Mouse (Mus musculus): Measurements from ENCODE around the gene Map7d1. TPM values are rescaled to one million over a fixed set of nuclear protein-coding genes. Genes with fewer than 3 reads are reported as not detected.
A peak's percentile ranks its signal among the peaks of the same experiment; 100 is the strongest.

The Map7d1 gene
- polyA plus RNA-seq, 1 experiment from 2014 or later: 34.7 TPM

DNA sequence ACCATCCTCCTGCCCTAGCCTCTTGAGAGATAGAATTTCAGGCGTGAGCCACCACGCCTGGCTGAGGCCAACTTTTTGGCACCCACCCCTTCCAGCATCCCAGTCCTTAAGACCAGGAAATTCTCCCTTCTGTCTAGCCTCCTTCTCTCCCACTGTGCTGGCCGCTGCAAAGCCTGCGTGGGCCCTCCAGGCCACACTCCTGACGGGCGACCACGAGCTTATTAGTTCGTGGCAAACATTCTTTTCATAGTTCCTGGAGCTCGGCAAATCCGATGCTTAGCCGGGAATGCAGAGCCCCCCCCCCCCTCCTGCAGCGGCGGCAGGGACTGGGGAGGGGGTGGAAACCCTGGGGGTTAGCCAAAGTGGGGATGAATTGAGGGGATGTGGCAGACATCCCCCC, 35.1 kb upstream of the Map7d1 start:
- no peak overlapping the region for H3K4me2 ChIP-seq (ENCODE audit: low read depth, low read length)
- H3K4me3 ChIP-seq (ENCODE audit: low read length): no peak overlapping the region
- ATAC-seq (replicated peaks; ENCODE audit: extremely low read depth, insufficient read depth, low FRiP score): no peak
- WGBS: 20% methylated on average over 13 of the region's 13 CpGs
- H3K9me3 ChIP-seq (replicated peaks; ENCODE audit: control insufficient read depth, low read length): no peaks in the 10 kb centered on the region; the same call in 1 of the 2 replicates
- no peak overlapping the region for H3K27ac ChIP-seq (ENCODE audit: low read length)
- peaks cover 43% of the 10 kb centered on the region for H3K27me3 ChIP-seq (ENCODE audit: control insufficient read depth, insufficient read depth, low read length)
- peaks cover 3% of the 10 kb centered on the region; the same call in 1 of the 2 replicates for H3K4me1 ChIP-seq (ENCODE audit: control insufficient read depth, insufficient read depth, low read length)
- H3K36me3 ChIP-seq (ENCODE audit: control insufficient read depth, insufficient read depth): no peaks in the 10 kb centered on the region
- H3K9ac ChIP-seq (ENCODE audit: low read length): no peak overlapping the region

DNA sequence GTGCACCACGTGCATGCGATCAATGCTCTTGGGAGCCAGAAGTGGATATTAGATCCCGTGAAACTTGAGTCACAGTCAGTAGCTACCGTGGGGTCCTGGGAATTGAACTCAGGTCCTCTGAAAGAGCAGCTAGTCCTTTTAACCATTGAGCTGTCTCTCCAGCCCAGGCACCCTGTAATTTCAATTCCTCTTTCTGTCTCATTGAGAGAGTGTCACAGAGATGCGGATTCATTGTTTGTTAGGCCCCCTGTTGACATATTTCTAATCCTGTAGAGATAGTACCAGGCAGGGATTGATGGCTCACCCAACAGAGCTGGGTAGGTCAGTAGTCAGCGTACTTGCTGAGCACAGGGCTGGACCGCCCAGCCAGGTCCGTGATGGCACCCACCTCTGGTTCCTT, 34.2 kb upstream of the Map7d1 start:
- 84% methylated on average over 8 of the region's 8 CpGs for WGBS
- Histone ChIP-seq H3K27ac (ENCODE audit: low read length) (no peak overlapping the region), H3K9ac (ENCODE audit: low read length) (no peak overlapping the region), H3K9me3 (replicated peaks; ENCODE audit: control insufficient read depth, low read length) (peaks cover 6% of the 10 kb centered on the region), H3K36me3 (ENCODE audit: control insufficient read depth, insufficient read depth) (no peaks in the 10 kb centered on the region), H3K27me3 (ENCODE audit: control insufficient read depth, insufficient read depth, low read length) (peaks cover 45% of the 10 kb centered on the region), H3K4me1 (ENCODE audit: control insufficient read depth, insufficient read depth, low read length) (peaks cover 4% of the 10 kb centered on the region; the same call in 1 of the 2 replicates), H3K4me2 (ENCODE audit: low read depth, low read length) (no peak overlapping the region), H3K4me3 (ENCODE audit: low read length) (no peak overlapping the region)
- ATAC-seq (replicated peaks; ENCODE audit: extremely low read depth, insufficient read depth, low FRiP score): no peak

DNA sequence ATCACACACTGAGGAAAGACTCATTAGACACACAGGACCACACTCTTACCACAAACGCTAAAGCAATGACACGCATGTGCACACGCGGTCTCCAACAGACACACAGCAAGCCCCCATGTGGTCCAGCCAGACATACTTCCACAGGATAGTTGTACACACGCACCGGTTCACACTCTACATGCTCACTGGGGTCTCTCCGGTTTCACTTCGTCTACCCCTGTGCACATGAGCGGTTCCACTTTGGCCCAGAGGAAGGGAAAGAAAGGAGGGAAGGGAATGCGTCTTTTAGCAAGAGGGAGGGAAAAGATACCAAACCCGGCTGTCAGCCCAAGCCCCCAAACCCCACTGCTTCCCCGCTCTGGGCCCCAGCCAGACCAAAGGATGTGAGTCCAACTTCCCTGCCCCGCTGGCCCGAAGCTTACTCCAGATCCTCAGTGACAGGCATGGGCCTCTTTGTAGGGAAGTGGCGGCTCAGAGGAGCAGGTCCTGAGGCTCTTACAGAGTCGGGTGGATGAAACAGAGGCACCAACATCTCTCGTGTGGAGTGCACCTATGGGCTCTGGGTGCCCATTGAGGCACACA, 32.0 kb upstream of the Map7d1 start:
- Histone ChIP-seq H3K4me1 (ENCODE audit: control insufficient read depth, insufficient read depth, low read length) (peaks cover 4% of the 10 kb centered on the region; the same call in 1 of the 2 replicates), H3K36me3 (ENCODE audit: control insufficient read depth, insufficient read depth) (no peaks in the 10 kb centered on the region), H3K9ac (ENCODE audit: low read length) (no peak overlapping the region), H3K27me3 (ENCODE audit: control insufficient read depth, insufficient read depth, low read length) (peaks cover 54% of the 10 kb centered on the region), H3K9me3 (replicated peaks; ENCODE audit: control insufficient read depth, low read length) (peaks cover 6% of the 10 kb centered on the region), H3K4me2 (ENCODE audit: low read depth, low read length) (peak overlapping the region; percentile 36), H3K4me3 (ENCODE audit: low read length) (peak overlapping the region; percentile 1; the same call in 1 of the 2 replicates), H3K27ac (ENCODE audit: low read length) (no peak overlapping the region)
- WGBS: 40% methylated on average over 17 of the region's 17 CpGs
- no peak for ATAC-seq (replicated peaks; ENCODE audit: extremely low read depth, insufficient read depth, low FRiP score)

DNA sequence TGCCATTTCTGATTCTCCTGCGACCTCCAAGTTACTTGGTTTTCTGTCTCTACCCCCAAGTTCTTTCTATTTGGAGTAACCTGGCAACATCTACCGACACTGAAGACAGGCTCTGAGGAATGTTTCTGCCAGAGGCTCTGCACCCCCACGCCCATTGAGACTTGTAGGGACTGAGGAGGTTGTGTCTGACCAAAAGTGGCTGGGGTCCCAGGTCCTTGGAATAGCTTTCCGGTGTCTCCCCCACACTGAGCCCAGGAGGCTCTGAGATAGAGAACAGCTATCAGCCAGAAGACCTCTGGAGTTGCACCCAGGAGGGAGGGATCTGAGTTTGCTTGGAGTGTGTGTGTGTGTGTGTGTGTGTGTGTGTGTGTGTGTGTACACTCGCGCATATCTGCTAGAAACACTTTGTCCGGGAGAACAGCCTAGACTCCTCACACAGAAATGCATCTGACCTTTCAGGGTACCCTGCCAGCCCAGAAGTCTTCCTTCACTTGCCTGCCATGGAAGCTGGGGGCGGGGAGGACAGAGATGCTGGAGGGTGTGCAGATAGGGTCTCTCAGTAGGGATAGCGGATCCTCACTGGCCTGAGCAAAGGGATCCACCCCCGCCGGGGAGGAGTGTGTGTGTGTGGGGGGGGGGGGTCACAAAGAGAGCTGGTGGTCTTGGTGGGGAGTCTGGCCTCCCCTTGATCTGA, 31.3 kb upstream of the Map7d1 start:
- Histone ChIP-seq H3K36me3 (ENCODE audit: control insufficient read depth, insufficient read depth) (no peaks in the 10 kb centered on the region), H3K27me3 (ENCODE audit: control insufficient read depth, insufficient read depth, low read length) (peaks cover 54% of the 10 kb centered on the region), H3K9ac (ENCODE audit: low read length) (no peak overlapping the region), H3K4me3 (ENCODE audit: low read length) (peak overlapping the region; percentile 51), H3K9me3 (replicated peaks; ENCODE audit: control insufficient read depth, low read length) (peaks cover 6% of the 10 kb centered on the region), H3K27ac (ENCODE audit: low read length) (no peak overlapping the region), H3K4me1 (ENCODE audit: control insufficient read depth, insufficient read depth, low read length) (peaks cover 4% of the 10 kb centered on the region; the same call in 1 of the 2 replicates), H3K4me2 (ENCODE audit: low read depth, low read length) (peak overlapping the region; percentile 69; the same call in 1 of the 2 replicates)
- WGBS: 28% methylated on average over 11 of the region's 11 CpGs
- ATAC-seq (replicated peaks; ENCODE audit: extremely low read depth, insufficient read depth, low FRiP score): no peak

DNA sequence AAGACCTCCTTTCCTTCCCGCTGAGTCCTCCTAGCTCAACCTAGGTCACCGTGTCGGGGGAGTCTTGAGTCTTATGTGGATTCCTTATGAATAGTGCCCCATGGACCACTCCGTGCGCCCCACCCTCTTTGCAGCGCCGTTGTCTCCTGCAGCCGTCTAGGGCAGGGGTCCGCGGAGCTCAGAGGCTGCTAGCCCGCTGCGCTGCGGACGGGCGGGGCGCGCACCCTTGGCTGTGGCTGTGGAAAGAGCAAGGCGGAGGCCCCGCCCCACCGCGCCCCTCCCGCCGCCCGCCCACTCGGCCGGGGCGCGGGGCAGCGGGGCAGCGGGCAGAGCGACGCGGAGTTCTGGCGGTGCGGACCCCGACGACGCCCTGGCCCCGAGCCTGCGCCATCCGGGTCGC, 30.3 kb upstream of the Map7d1 start, which contains the start of gene Col8a2:
Gene Col8a2, plus strand, starts transcription at position 302 of the 400 bp plus-strand sequence.
- H3K9ac ChIP-seq (ENCODE audit: low read length): peak within 1 kb of the TSS; percentile 37
- peak within 1 kb of the TSS; percentile 51 for H3K4me3 ChIP-seq (ENCODE audit: low read length)
- H3K4me2 ChIP-seq (ENCODE audit: low read depth, low read length): peak within 1 kb of the TSS; percentile 69
- ATAC-seq (replicated peaks; ENCODE audit: extremely low read depth, insufficient read depth, low FRiP score): no peak; the same call in 1 of the 2 replicates
- no peaks in the 10 kb centered on the region for H3K36me3 ChIP-seq (ENCODE audit: control insufficient read depth, insufficient read depth)
- H3K9me3 ChIP-seq (replicated peaks; ENCODE audit: control insufficient read depth, low read length): peaks cover 6% of the 10 kb centered on the region
- H3K27ac ChIP-seq (ENCODE audit: low read length): no peak within 1 kb of the TSS
- peaks cover 4% of the 10 kb centered on the region; the same call in 1 of the 2 replicates for H3K4me1 ChIP-seq (ENCODE audit: control insufficient read depth, insufficient read depth, low read length)
- peaks cover 54% of the 10 kb centered on the region for H3K27me3 ChIP-seq (ENCODE audit: control insufficient read depth, insufficient read depth, low read length)
- WGBS: 2% methylated on average over 41 of the region's 42 CpGs

DNA sequence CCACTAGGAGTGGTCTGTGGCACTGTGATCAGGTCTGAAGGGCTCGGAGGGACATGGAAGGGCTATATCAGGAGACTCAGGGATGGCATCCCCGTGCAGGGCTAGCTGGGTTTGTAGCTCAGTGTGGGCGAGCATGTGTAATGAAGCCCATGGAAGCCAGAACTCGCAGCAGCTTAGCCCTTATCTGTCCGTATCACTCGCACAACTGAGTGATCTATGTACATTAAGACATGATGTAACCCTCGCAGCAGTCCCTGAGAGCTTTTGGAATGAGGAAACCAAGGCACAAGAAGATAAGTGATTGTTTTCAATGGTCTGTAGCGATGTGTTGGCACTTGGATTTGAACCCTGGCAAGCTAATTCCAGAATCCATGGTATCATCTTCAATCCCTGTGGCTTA, 27.4 kb upstream of the Map7d1 start:
- Histone ChIP-seq H3K27me3 (ENCODE audit: control insufficient read depth, insufficient read depth, low read length) (peaks cover 41% of the 10 kb centered on the region), H3K27ac (ENCODE audit: low read length) (no peak overlapping the region), H3K4me3 (ENCODE audit: low read length) (no peak overlapping the region), H3K9me3 (replicated peaks; ENCODE audit: control insufficient read depth, low read length) (peaks cover 6% of the 10 kb centered on the region), H3K4me1 (ENCODE audit: control insufficient read depth, insufficient read depth, low read length) (peaks cover 4% of the 10 kb centered on the region; the same call in 1 of the 2 replicates), H3K4me2 (ENCODE audit: low read depth, low read length) (no peak overlapping the region), H3K36me3 (ENCODE audit: control insufficient read depth, insufficient read depth) (no peaks in the 10 kb centered on the region), H3K9ac (ENCODE audit: low read length) (no peak overlapping the region)
- ATAC-seq (replicated peaks; ENCODE audit: extremely low read depth, insufficient read depth, low FRiP score): no peak
- WGBS: 74% methylated on average over 8 of the region's 8 CpGs

DNA sequence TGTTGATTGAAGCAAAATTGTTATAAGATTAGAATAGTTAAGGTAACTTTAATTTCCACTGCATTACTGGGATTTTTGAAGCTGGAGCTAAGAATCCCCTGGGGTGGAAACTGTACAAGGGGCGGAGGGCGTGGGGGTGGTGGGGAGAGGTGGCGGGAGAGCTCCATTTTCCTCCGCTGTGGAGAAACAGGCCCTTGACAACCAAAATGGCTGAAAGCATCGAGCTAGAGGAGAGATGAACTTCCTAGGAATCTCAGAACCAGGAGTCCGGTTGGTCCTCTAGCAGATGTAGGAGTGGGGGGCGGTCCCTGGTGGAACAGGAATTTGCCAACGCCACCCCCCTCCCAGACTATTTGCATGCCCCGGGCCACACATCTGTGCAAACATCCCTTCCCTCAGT, 25.6 kb upstream of the Map7d1 start:
- Histone ChIP-seq H3K9me3 (replicated peaks; ENCODE audit: control insufficient read depth, low read length) (peaks cover 6% of the 10 kb centered on the region), H3K27me3 (ENCODE audit: control insufficient read depth, insufficient read depth, low read length) (peaks cover 22% of the 10 kb centered on the region), H3K4me1 (ENCODE audit: control insufficient read depth, insufficient read depth, low read length) (peaks cover 4% of the 10 kb centered on the region; the same call in 1 of the 2 replicates), H3K36me3 (ENCODE audit: control insufficient read depth, insufficient read depth) (no peaks in the 10 kb centered on the region), H3K9ac (ENCODE audit: low read length) (no peak overlapping the region), H3K4me3 (ENCODE audit: low read length) (no peak overlapping the region), H3K27ac (ENCODE audit: low read length) (no peak overlapping the region), H3K4me2 (ENCODE audit: low read depth, low read length) (no peak overlapping the region)
- no peak for ATAC-seq (replicated peaks; ENCODE audit: extremely low read depth, insufficient read depth, low FRiP score)
- 64% methylated on average over 9 of the region's 9 CpGs for WGBS

DNA sequence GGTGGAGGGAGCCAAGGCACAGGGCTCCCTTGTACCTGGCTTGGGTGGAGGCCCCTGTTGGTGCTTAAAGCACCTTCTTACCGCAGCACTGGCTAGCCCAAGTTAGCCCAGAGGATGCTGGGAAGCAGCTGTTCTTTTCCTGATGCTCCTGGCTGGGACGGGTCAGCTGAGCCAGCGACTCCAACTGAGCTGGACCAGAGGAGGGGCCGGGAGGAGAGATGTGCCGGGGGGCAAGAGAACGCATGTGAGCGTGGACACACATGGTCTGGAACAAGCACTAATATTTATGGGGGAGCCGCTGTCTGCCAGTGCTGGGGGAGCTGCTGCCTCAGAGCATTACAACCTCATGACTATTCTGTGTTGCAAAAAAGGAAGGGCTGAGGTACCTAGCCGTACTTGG, 22.8 kb upstream of the Map7d1 start:
- H3K27me3 ChIP-seq (ENCODE audit: control insufficient read depth, insufficient read depth, low read length): peaks cover 1% of the 10 kb centered on the region
- H3K9ac ChIP-seq (ENCODE audit: low read length): no peak overlapping the region
- no peak for ATAC-seq (replicated peaks; ENCODE audit: extremely low read depth, insufficient read depth, low FRiP score)
- no peak overlapping the region for H3K4me3 ChIP-seq (ENCODE audit: low read length)
- no peaks in the 10 kb centered on the region for H3K9me3 ChIP-seq (replicated peaks; ENCODE audit: control insufficient read depth, low read length)
- H3K4me2 ChIP-seq (ENCODE audit: low read depth, low read length): no peak overlapping the region
- no peaks in the 10 kb centered on the region for H3K4me1 ChIP-seq (ENCODE audit: control insufficient read depth, insufficient read depth, low read length)
- WGBS: 70% methylated on average over 9 of the region's 9 CpGs
- no peak overlapping the region for H3K27ac ChIP-seq (ENCODE audit: low read length)
- H3K36me3 ChIP-seq (ENCODE audit: control insufficient read depth, insufficient read depth): peaks cover 3% of the 10 kb centered on the region

DNA sequence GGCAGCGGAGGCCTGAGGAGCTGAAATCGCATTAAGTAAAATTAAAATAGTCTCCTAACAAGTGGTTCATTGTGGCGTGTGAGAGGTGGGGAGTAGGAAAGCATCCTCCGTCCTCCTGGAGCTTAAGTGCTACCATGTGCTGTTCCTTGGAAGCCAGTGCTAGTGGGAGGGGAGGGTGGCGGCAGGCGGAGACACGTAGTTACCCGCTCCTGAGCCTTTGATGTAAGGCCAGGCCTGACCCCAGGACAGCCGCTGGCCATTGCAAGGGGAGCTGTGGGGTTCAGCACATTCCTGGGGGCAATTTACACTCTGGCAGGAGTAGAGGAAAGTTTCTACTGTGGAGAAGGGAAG, 22.4 kb upstream of the Map7d1 start:
- H3K4me1 ChIP-seq (ENCODE audit: control insufficient read depth, insufficient read depth, low read length): no peaks in the 10 kb centered on the region
- no peak for ATAC-seq (replicated peaks; ENCODE audit: extremely low read depth, insufficient read depth, low FRiP score)
- H3K27me3 ChIP-seq (ENCODE audit: control insufficient read depth, insufficient read depth, low read length): no peaks in the 10 kb centered on the region
- WGBS: 35% methylated on average over 9 of the region's 9 CpGs
- peaks cover 6% of the 10 kb centered on the region for H3K36me3 ChIP-seq (ENCODE audit: control insufficient read depth, insufficient read depth)
- H3K4me2 ChIP-seq (ENCODE audit: low read depth, low read length): peak overlapping the region; percentile 64; the same call in 1 of the 2 replicates
- no peak overlapping the region for H3K27ac ChIP-seq (ENCODE audit: low read length)
- no peaks in the 10 kb centered on the region for H3K9me3 ChIP-seq (replicated peaks; ENCODE audit: control insufficient read depth, low read length)
- H3K4me3 ChIP-seq (ENCODE audit: low read length): no peak overlapping the region
- H3K9ac ChIP-seq (ENCODE audit: low read length): no peak overlapping the region
